Mouse (Mus musculus): Measurements from ENCODE around the gene Rec114.

The Rec114 gene

GRCm38 (mm10) chr9:58743702-58744248, at the start of gene Rec114:
TSS of gene Rec114 (minus strand) at chr9:58743964.
- no peak for DNase-seq (ENCODE audit: extremely low read depth, low read depth, low spot score)

GRCm38 (mm10) chr9:58789476-58789875, 45.7 kb upstream of the Rec114 start:
- DNase-seq (ENCODE audit: extremely low read depth, low read depth, low spot score), result no peak

GRCm38 (mm10) chr9:58775363-58775762, 31.6 kb upstream of the Rec114 start:
- DNase-seq (ENCODE audit: extremely low read depth, low read depth, low spot score), result no peak

- no peak for DNase-seq (ENCODE audit: extremely low read depth, low read depth, low spot score)
Observed at GRCm38 (mm10) chr9:58774761-58775160, 31.0 kb upstream of the Rec114 start.

DNA sequence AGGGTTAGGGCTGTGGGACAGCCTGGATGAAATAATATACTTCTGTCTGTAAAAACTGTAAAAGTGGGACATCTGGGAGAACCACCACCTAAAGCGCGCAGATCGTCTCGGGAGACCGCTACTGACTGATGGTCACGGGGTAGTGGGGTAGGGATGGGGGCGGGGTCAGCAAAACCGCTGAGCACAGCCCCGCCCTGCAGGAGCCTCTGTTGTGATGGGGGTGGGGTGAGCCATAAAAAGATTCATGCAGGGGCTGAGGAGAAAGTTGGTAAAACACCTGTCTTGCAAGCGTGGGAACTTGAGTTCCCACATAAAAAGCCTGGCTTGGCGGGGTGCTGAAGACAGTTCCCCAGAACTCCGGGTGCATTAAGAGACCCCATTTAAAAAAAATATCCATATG, 26.2 kb upstream of the Rec114 start:
- DNase-seq (ENCODE audit: extremely low read depth, low read depth, low spot score), result no peak

- DNase-seq (ENCODE audit: extremely low read depth, low read depth, low spot score), result no peak
Observed at GRCm38 (mm10) chr9:58766959-58767955, 23.5 kb upstream of the Rec114 start.

DNA sequence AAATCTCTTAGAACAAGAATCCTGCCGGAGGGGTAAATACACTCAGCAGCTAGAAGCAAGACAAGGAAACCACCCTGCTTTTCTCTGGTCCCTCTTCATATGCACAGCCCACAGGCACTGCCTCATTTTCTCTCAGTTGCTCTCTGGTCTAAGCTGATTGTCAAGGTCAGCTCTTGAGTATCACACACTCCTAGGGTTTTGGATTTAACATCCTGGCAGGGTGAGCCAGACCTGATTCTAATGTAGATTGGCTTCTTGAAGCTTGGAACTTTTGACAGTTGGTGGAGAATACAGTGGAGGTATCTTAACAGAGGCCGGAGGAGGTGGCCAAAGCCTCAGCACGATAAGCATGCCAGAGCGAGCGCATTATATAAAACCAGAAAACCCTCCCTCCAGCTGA, 20.6 kb upstream of the Rec114 start:
- DNase-seq (ENCODE audit: extremely low read depth, low read depth, low spot score), result no peak

DNA sequence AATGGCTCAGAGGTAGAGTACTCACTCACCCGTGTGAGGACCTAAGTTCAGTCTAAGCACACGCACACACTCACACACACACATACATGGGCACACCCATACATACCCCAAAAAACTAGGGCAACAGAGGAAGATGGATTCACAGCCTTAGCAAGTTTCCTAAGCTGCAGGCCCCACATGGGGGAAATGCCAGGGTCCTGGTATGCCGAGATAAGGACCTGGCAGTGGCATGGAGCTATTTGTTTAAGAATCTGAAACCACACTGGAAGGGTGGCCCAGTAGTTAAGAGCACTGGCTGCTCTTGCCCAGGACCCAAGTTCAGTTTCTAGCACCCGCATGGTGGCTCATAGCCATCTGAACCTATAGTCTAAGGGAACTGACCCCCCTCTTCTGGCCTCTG, 19.4 kb upstream of the Rec114 start:
- DNase-seq (ENCODE audit: extremely low read depth, low read depth, low spot score), result no peak

DNA sequence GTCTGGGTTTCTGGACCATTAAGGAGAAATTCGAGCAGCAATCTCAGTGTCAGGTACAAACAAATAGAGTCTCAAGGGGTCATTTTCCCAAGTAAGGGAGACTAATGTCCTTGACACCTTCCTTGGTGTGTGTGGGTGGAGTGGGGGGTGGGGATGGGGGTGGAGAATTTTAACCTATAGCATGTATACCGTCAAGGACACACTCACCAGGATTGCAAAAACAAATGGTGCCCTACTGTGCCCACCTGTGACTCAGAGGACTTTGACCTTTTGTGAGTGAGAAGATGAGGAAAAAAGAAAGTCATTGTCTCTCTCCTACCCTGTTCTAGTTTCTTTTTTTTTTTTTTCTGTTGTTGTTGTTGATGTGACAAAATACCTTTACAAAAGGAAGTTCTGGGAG, 18.3 kb upstream of the Rec114 start:
- DNase-seq (ENCODE audit: extremely low read depth, low read depth, low spot score), result no peak

DNA sequence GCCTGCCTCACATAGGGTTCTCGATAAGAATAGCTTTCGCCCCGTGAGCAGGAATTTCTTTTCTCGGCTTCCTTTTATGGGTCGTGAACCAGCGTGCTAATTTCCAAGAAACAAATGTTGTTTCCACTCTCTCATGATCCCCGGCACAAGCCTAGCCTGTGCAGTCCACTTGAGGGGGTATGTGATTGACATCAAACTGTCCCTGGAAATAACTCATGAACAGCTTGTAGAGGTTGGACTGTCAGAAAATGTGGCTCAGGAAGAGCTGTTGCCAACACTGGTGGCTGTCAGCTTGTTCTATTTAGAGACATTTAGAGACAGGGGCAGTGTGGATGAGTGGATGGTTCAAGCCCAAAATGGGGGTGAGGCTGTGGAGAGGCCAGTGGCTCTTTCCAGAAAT, 15.0 kb upstream of the Rec114 start:
- no peak for DNase-seq (ENCODE audit: extremely low read depth, low read depth, low spot score)

- no peak for DNase-seq (ENCODE audit: extremely low read depth, low read depth, low spot score)
Observed at GRCm38 (mm10) chr9:58756371-58757132, 12.8 kb upstream of the Rec114 start.

- DNase-seq (ENCODE audit: extremely low read depth, low read depth, low spot score), result no peak
Observed at GRCm38 (mm10) chr9:58753606-58754005, 9.8 kb upstream of the Rec114 start.

DNA sequence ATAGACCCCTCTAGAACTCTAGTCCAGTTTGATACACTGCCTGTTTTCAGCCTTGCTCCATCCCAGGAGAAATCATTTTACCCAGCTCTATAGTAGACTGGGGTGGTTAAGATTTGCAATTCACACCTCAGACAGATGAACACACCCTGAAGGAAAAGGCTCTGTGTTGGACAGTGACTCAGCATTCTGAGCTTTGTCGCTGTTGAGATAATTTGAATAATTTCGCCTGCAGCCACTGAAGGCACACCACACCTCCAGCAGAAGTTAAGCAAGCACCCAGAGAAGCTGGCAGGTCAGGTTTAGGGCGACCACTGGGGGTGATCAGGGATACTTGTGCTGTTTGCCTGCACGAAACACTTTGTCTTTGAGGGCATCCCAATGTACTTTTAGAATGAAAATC, 4.4 kb upstream of the Rec114 start:
- DNase-seq (ENCODE audit: extremely low read depth, low read depth, low spot score), result no peak

DNA sequence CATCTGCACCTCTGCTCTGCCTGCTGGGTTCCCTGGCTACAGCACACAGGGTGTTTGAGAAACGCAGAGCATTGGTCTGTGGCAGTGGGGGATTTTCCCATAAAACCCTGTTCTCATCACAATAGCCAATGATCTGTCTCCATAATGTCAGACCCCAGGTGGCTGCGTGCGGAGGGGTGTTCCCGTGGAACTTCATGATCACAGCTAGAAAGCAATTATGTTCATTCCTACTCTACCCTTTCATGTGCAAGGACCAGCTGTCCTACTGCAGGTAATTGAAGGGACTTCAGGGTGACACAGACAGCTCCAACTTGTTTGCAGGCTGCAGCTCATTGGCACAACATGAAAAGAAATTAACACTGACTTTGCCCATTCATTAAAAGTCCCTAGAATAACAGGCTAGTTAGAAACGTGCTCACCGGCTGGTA, 3.6 kb upstream of the Rec114 start:
- no peak for DNase-seq (ENCODE audit: extremely low read depth, low read depth, low spot score)

- no peak for DNase-seq (ENCODE audit: extremely low read depth, low read depth, low spot score)
Observed at GRCm38 (mm10) chr9:58742692-58743091, 1.1 kb downstream of the Rec114 start.

DNA sequence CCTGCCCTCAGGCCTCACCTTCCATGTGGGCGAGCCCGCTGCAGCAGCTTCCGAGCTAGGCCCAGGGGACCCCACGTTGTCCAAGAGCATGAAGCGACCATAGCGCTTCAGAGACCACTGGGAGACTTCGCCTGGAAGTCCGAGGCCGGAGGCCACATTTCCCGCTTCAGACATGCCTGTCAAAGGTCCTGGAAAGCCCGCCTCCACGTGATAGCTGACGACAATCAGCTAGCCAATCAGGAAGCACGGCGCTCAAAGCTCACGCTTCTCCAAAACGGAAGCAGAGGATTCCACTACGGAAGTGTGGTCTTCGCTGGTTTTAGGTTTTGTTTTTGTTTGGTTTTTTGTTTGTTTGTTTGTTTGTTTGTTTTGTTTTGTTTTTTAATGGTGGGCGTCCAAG, 2.4 kb downstream of the Rec114 start:
- no peak for DNase-seq (ENCODE audit: extremely low read depth, low read depth, low spot score)

DNA sequence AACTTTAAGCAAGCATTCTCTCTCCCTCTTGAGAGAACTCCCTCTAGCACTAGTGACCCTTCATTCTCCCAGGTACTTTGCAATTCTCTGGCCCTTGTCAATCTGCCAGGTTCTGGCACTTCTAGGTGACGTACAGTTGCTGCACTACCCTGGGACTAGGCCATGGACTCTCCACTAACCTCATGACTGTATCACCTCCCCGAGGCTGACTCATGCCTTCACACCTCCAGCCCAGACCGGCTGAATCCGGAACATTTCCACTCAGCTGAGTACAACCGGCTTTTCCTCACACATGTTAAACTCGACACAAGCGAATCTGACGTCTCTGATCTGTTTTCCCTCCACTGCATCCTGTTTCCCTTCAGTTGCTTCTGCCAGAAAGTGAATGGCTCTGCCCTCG, 4.0 kb downstream of the Rec114 start:
- DNase-seq (ENCODE audit: extremely low read depth, low read depth, low spot score), result no peak

- DNase-seq (ENCODE audit: extremely low read depth, low read depth, low spot score), result no peak
Observed at GRCm38 (mm10) chr9:58723165-58723564, 20.6 kb downstream of the Rec114 start.

DNA sequence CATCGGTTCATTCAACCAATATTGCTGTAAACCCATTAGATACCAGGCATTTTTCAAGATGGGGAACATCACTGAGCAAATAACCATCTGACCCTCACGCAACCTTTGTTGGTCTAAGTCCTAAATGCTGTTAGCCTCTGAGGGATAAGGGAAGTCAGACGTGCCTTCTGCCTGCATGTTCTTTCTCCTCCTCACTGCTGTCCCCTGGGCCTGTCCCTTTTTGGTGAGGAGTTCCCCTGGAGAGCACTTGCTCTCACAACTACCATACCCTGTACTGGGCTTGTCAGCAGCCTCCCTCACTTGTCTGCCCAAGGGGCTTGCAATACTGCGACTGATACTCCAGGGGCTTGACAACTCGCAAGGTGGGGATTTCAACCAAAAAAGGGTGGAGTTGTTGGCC, 21.6 kb downstream of the Rec114 start:
- no peak for DNase-seq (ENCODE audit: extremely low read depth, low read depth, low spot score)

DNA sequence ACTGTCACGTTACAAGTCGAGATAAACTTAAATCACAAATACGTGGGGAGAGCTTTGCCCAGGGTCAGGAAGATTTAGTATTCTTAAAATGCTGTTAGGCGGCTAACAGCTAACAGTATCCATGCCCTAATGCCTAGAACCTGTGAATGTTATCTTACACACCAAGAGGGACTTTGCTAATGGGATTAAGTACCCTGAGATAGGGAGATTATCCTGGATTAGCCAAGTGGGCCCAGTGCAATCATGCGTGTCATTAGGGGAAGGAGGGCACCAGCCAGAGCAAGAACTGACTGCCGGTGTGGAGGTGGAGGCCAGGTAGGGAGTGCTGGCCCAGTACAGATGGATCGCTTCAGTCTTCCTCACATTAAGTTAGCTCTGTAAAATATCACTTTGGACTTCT, 22.7 kb downstream of the Rec114 start:
- DNase-seq (ENCODE audit: extremely low read depth, low read depth, low spot score), result no peak

GRCm38 (mm10) chr9:58720167-58720566, 23.6 kb downstream of the Rec114 start:
- DNase-seq (ENCODE audit: extremely low read depth, low read depth, low spot score), result no peak

DNA sequence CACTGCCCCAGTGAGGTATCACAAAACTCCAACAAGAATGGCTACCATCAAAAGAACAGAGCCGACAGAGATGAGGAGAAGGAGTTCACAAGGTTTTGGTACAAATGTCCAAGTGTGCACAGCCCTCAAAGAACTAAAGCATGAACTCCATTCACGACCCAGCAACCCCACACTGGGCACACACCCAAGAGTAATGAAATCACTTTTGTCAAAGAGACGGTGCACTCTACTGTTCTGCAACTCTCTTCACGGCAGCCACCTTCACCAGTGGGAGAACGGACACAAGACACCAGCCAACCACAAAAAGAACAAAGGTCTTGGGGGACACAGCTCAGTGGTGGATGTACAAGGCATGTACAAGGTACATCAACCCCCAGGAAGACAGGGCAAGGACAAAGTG, 24.3 kb downstream of the Rec114 start:
- no peak for DNase-seq (ENCODE audit: extremely low read depth, low read depth, low spot score)
